Mouse (Mus musculus): ENCODE results near the gene Naa20.
"Not testable (repeated sequence)": the region's sequence is repeated elsewhere in the genome, so short reads cannot be mapped to it uniquely, and the experiment has no call there.

Gene Naa20

GRCm38 (mm10) chr2:145884913-145885785 is 16.8 kb upstream of the Naa20 start:
- DNase-seq (ENCODE audit: low read depth, low spot score): no peak

- no peak for DNase-seq (ENCODE audit: low read depth, low spot score)
Measured at GRCm38 (mm10) chr2:145887937-145888765, 13.7 kb upstream of the Naa20 start.

DNA sequence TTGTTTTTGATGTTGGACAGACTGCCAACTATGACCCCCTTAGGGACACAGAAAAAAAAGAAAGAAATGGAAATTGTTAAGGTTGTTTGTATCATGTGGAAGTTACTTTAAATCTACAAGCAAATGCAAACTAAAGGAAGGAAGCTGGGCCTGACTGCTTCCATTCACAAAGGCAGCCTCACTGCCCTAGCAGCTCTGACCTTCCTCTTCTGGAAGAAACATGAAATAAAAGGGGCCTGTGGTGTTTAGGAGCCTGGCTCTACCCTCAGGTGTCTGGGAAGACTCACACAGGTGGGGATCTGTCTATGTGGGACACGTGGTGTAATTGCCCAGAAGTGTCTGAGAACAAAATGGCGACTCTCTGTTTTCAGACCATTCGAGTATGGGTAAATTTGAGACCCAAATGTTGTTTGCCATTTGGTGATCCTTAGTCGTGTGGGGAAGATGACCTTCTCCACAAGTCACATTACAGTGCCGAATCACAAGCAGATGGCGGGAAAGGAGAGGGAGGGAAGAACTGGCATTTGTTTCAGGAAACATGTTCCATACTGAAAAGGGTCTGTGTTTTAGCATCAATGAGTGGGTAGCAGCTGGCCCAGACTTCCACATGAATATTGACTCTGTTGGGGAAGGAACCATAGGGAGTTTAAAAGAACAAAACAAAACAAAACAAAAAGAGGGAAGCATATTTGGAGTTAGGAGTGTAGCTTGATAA is 13.0 kb upstream of the Naa20 start:
- no peak for DNase-seq (ENCODE audit: low read depth, low spot score)

- DNase-seq (ENCODE audit: low read depth, low spot score): no peak
Measured at GRCm38 (mm10) chr2:145890571-145890970, 11.3 kb upstream of the Naa20 start.

DNA sequence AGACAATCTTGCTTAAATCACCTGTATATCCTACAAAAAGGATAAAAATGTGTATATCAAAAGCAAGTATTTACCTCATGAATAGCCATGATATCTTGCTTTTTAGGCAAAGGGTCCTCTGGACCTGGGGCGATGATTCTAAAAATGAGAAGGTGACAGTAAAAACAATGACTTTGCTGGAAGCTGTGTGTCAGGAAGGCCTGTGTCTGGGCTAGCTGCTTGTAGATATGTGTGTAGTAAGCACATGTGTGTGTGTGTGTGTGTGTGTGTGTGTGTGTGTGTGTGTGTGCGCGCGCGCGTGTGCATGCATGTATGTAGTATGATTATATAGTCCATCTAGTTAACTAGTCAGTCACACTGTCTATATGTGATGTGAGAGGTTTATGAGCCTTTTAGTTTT is 8.1 kb upstream of the Naa20 start:
- DNase-seq (ENCODE audit: low read depth, low spot score): no peak

DNA sequence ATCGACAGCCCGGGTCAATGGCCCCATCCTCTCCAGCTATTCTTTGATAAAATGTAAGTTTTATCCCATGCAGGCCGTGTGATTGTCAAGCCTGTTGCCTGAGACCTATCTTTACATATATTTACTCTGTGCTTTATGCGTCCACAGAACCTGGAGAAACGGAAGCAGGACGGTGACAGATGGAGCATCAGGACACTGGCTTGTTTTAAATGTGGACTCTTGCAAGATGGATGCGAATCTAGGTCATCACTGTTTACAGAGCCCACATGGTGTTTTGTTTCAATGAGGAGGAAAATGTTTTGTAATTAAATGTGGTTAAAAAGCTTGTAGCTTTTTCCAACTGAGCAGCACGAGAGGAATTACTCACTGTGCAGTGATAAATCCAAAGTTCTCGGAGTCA is 3.8 kb upstream of the Naa20 start:
- DNase-seq (ENCODE audit: low read depth, low spot score): no peak

GRCm38 (mm10) chr2:145900318-145900717 is 1.6 kb upstream of the Naa20 start:
- DNase-seq (ENCODE audit: low read depth, low spot score): not testable (repeated sequence)

DNA sequence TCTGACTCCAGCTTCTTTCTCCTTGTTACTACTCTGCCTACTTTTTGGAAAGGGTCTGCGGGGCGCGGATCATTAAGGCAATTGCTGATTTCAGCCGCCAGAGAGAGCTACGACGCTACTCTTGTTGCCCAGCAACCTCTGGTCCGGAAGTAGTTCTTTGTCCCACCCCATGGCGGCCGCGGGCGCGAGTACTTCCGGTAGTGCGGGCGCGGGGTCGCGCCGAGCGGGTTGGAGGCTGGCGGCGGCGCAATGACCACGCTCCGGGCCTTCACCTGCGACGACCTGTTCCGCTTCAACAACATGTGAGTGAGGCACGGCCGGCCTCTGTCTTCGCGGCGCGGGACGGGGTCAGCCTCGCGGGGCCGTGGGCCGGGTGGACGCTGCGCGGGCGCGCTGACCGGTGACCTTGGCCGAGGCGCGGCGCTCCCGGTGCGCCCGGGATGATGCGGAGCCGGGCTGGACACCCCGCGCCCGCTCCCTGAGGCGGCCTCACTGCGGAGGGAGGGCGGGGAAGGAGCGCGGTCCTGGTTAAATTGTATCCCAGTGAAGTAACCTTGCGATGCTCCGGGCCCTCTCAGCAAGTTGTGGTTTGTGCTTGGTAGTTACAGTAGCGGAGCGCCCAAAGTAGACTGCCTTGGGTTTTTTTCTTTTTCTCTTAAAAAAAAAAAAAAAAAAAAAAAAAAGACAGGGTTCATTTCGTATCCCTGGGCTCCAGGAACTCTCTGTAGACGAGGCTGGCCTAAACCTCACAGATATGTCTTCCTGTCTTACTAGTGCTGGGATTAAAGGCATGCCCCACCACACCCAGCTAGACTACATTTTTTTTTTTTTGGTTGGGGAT is 1.4 kb downstream of the Naa20 start:
- peak; percentile 62 for DNase-seq (ENCODE audit: low read depth, low spot score)

DNA sequence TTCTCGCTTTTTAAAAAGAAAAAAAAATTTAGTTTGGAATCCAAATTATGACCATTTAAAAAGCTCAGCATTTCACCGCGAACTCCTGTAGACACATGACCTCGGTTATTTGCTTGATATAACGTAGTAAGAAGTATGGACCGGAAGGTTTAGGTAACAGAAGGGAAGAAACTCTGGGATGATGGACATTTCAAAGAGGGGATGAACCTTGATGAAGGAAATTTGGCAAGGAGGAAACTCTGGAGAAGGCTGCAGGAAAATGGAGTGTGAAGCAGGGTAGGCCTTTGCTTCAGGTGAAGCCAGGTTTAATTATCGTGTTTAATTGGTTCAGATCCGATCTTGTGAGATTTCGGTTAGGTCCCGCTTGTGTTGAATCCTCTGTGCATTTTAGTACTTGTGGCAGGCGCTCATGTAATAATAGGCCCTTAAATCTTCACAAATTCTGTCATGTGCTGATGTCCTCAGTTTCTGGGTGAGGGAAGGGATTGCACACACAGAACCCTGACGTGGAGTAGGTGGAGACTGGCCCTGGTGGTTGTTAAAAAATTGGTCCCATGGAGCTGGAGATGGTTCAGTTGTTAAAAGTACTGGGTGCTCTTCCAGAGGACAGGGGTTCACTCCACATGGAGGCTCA is 2.2 kb downstream of the Naa20 start:
- DNase-seq (ENCODE audit: low read depth, low spot score): no peak

GRCm38 (mm10) chr2:145905156-145905555 is 3.3 kb downstream of the Naa20 start:
- no peak for DNase-seq (ENCODE audit: low read depth, low spot score)

GRCm38 (mm10) chr2:145905884-145906283 is 4.0 kb downstream of the Naa20 start:
- DNase-seq (ENCODE audit: low read depth, low spot score): not testable (repeated sequence)

DNA sequence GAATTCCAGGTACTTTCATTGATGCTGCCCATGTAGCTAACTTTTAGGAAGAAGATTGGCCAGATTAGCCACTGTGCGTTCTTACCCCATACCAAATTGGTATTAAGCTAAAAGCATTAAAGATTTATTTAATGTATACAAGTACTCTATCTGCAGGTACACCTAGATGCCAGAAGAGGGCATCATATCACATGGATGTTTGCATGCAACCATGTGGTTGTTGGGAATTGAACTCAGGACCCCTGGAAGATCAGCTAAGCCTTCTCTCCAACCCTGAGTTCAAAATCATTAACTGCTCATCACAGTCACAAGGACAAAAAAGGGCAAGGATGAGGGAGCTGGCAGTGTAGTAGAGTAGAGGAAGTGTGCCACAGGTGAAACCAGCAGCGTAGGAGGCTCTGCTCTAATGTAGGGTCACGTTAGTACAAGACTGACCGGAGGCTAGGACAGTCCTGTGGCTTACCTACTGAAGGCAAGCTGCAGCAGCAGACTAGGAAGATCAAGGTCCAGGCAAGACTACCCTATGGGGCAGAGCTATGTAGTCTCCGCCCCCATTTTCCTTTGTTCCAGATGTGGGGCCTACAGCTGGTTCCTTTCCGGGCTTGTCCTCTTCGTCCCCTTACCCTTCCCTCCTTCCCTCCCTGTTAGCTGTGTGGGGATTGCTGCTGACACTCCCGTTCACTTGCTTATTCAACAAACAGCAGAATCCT is 19.2 kb downstream of the Naa20 start:
- no peak for DNase-seq (ENCODE audit: low read depth, low spot score)

- peak; percentile 84 for DNase-seq (ENCODE audit: low read depth, low spot score)
Measured at GRCm38 (mm10) chr2:145934339-145935231, 32.7 kb downstream of the Naa20 start, which contains the start of the genes Cfap61 and Crnkl1. Gene Cfap61, plus strand, starts transcription at chr2:145934784. Gene Crnkl1, minus strand, starts transcription at chr2:145935014.

DNA sequence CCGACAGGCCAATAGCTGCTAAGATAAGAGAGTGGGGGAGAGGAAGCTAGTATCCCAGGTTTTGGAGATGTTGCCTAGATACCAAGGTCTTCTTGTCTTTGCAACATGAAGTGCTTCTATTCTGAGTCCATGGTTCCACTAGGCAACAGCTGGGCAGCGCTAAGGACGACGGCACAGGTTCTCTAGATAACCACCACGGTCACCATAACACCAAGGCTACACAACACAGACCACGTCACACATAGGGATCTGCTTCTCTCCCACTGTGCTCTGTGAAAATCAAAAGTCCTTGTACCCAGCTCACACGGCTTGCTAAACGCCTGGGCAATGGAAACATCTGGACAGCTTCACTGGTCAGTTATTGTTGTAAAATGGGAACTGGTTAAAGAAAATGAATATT is 35.1 kb downstream of the Naa20 start:
- no peak for DNase-seq (ENCODE audit: low read depth, low spot score)

DNA sequence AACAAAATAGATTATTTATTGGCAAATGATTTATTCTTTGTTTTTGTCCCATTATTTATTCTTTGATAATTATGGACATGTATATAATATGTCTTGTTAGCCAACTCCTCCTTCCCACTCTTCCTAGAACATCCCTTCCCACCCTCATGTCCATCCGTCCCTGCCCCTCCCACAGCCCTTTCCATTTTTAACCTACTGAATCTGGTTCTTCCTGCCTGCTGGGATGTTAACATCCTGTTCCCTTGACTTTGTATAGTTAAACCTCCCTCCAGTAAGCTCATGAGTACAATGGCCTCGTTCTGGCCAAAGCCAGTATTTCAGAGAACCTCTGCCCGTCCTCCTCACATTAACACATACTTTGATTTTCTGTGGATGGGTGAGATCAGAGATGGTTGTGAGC is 39.5 kb downstream of the Naa20 start:
- DNase-seq (ENCODE audit: low read depth, low spot score): no peak

GRCm38 (mm10) chr2:145944286-145944685 is 42.4 kb downstream of the Naa20 start:
- no peak for DNase-seq (ENCODE audit: low read depth, low spot score)

GRCm38 (mm10) chr2:145948402-145948954 is 46.6 kb downstream of the Naa20 start:
- DNase-seq (ENCODE audit: low read depth, low spot score): no peak

- DNase-seq (ENCODE audit: low read depth, low spot score): no peak
Measured at GRCm38 (mm10) chr2:145949475-145950068, 47.7 kb downstream of the Naa20 start.

Measured in c-Kit-negative CD71-positive TER-119-positive erythroid progenitor cells, embryonic 14.5 days (primary cell).